8 mouse cellular contexts compared by ENCODE assay signal in genomic region chr7:128611799-128612411, GRCm38 (mm10). TPM values are rescaled to one million over a fixed set of nuclear protein-coding genes. Genes with fewer than 3 reads are reported as not detected.
DNase-seq lines count a peak whose midpoint lies in the region; ATAC-seq and TF ChIP-seq lines count a peak whose summit lies in the region.

No protein-coding gene starts in this region.

- H3K4me1 ChIP-seq in cerebellum, adult 2 months (ENCODE audit: control insufficient read depth, insufficient read depth, low read length) = peaks cover under 1% of the 10 kb centered on the region; the same call in 1 of the 2 replicates
- H3K4me1 ChIP-seq in bone marrow, adult 2 months (ENCODE audit: control insufficient read depth, insufficient read depth, low read length) = no peaks in the 10 kb centered on the region; the same call in 1 of the 2 replicates
- peaks cover 14% of the 10 kb centered on the region for H3K4me1 ChIP-seq in limb, embryonic 13.5 days
- peaks cover 14% of the 10 kb centered on the region for H3K4me1 ChIP-seq in stomach, embryonic 16.5 days (ENCODE audit: control insufficient read depth, insufficient read depth, low read length)

- intact Hi-C loops in heart, postnatal 10 days (cut with DNase I) = loop anchor here (5.0 kb wide), 1 partner anchor 90 kb away; the partner anchor contains the start of gene Bag3

- no peak for DNase-seq in cerebellum, adult 2 months
- no peak for DNase-seq in cerebellum, postnatal 36 days
- peak; percentile 14 to 22 for DNase-seq in heart, postnatal 10 days
- no peak for DNase-seq in thymus, postnatal 14 days
- no peak for DNase-seq in adrenal gland, adult 8-10 months

- peak overlapping the region; percentile 86 for H3K9ac ChIP-seq in limb, embryonic 13.5 days
- H3K9ac ChIP-seq in stomach, embryonic 16.5 days (ENCODE audit: low read length) = peak overlapping the region; percentile 88

- TF ChIP-seq CTCF in cerebellum, adult 2 months (IDR thresholded peaks at IDR 0.05; ENCODE audit: borderline replicate concordance, insufficient read depth, low read depth, low read length) = no peak
- TF ChIP-seq CTCF in bone marrow, adult 2 months (IDR thresholded peaks at IDR 0.05; ENCODE audit: control insufficient read depth, insufficient read depth, low read length) = no peak

- no peak for ATAC-seq in limb, embryonic 13.5 days (ENCODE audit: low FRiP score, low read depth)
- ATAC-seq in stomach, embryonic 16.5 days (ENCODE audit: insufficient read depth, low FRiP score) = no peak

- no peaks in the 10 kb centered on the region for H3K9me3 ChIP-seq in limb, embryonic 13.5 days
- no peaks in the 10 kb centered on the region for H3K9me3 ChIP-seq in stomach, embryonic 16.5 days (replicated peaks; ENCODE audit: control insufficient read depth, low read length)

- no peaks in the 10 kb centered on the region for H3K27me3 ChIP-seq in cerebellum, adult 2 months (ENCODE audit: control insufficient read depth, insufficient read depth, low read length)
- H3K27me3 ChIP-seq in limb, embryonic 13.5 days = no peaks in the 10 kb centered on the region
- no peaks in the 10 kb centered on the region for H3K27me3 ChIP-seq in stomach, embryonic 16.5 days (ENCODE audit: control insufficient read depth, insufficient read depth, low read length)

- WGBS in cerebellum, adult 2 months = 15% methylated on average over 22 of the region's 22 CpGs
- 12% methylated on average over 22 of the region's 22 CpGs for WGBS in bone marrow, adult 2 months
- 19% methylated on average over 22 of the region's 22 CpGs for WGBS in limb, embryonic 13.5 days
- WGBS in stomach, embryonic 16.5 days = 11% methylated on average over 22 of the region's 22 CpGs

- no peak for TF ChIP-seq POLR2A in cerebellum, adult 2 months (IDR thresholded peaks at IDR 0.05; ENCODE audit: borderline replicate concordance, insufficient read depth, low read length)
- no peak for TF ChIP-seq POLR2A in bone marrow, adult 2 months (IDR thresholded peaks at IDR 0.05; ENCODE audit: borderline replicate concordance, control insufficient read depth, low read depth, low read length)

- peak overlapping the region; percentile 77 for H3K27ac ChIP-seq in cerebellum, adult 2 months (ENCODE audit: insufficient read depth, low read length)
- peak overlapping the region; percentile 64; the same call in 1 of the 2 replicates for H3K27ac ChIP-seq in bone marrow, adult 2 months (ENCODE audit: control insufficient read depth, insufficient read depth, low read depth, low read length, poor library complexity)
- H3K27ac ChIP-seq in limb, embryonic 13.5 days = peak overlapping the region; percentile 70; the same call in 1 of the 2 replicates
- peak overlapping the region; percentile 93 for H3K27ac ChIP-seq in stomach, embryonic 16.5 days (ENCODE audit: low read length)

- H3K4me3 ChIP-seq in cerebellum, adult 2 months (replicated peaks; ENCODE audit: insufficient read depth, low read depth, low read length) = peak overlapping the region; percentile 94
- peak overlapping the region; percentile 76 for H3K4me3 ChIP-seq in bone marrow, adult 2 months (replicated peaks; ENCODE audit: control insufficient read depth, low read depth, low read length)
- H3K4me3 ChIP-seq in limb, embryonic 13.5 days = peak overlapping the region; percentile 78
- peak overlapping the region; percentile 94 for H3K4me3 ChIP-seq in stomach, embryonic 16.5 days (replicated peaks; ENCODE audit: low read length)

- H3K36me3 ChIP-seq in limb, embryonic 13.5 days = no peaks in the 10 kb centered on the region
- H3K36me3 ChIP-seq in stomach, embryonic 16.5 days (ENCODE audit: control insufficient read depth, insufficient read depth, low read length) = no peaks in the 10 kb centered on the region

- peak overlapping the region; percentile 80 for H3K4me2 ChIP-seq in limb, embryonic 13.5 days (replicated peaks)
- H3K4me2 ChIP-seq in stomach, embryonic 16.5 days (ENCODE audit: low read depth, low read length) = peak overlapping the region; percentile 79

RNA-seq across cellular contexts. Expression of gene Inpp5f, which starts 0.8 kb away (rescaled TPM):
- polyA plus RNA-seq in cerebellum, adult 2 months (2012; rRNA removed) = 101 and 104 TPM in 2 replicates
- polyA plus RNA-seq in bone marrow, adult 2 months (2011; ENCODE audit: insufficient read depth, insufficient read length, low replicate concordance, missing spikeins) = 3.9 and 14.7 TPM in 2 replicates
- total RNA-seq in heart, postnatal 10 days (2021) = 1 to 10 TPM; 7.7 to 8.0 TPM
- 19.9 and 20.9 TPM in 2 replicates for polyA plus RNA-seq in limb, embryonic 13.5 days (2015; fragmentation: Nextera tagmentation; extraction: Ambion mirVana)
- polyA plus RNA-seq in stomach, embryonic 16.5 days (2015; fragmentation: Nextera tagmentation; extraction: Ambion mirVana) = 18.5 and 20.2 TPM in 2 replicates
- total RNA-seq in adrenal gland, adult 8-10 months (2022) = 10 to 100 TPM; 21.7 to 32.3 (median 27.2) TPM

Comparison
In these comparisons a context has a peak if more than half of its experiments do, and no peak if none do; other contexts are left out.
1. DNase-seq: peak in heart, postnatal 10 days (2 of 2); none in cerebellum, adult 2 months (0 of 2), cerebellum, postnatal 36 days (0 of 2), thymus, postnatal 14 days (single experiment) and adrenal gland, adult 8-10 months (single experiment).
2. Peak in every context shown above with its lines, with median percentiles within 50 percentile points of each other: H3K27ac ChIP-seq and H3K4me3 ChIP-seq.